Mouse (Mus musculus) right cerebral cortex, adult 18-20 months (tissue): Measurements from ENCODE around the gene Zbtb5.
"Not testable (repeated sequence)": the region's sequence is repeated elsewhere in the genome, so short reads cannot be mapped to it uniquely, and the experiment has no call there.

Experiments
- DNase-seq: peaks from one replicate; pipeline ENCODE4 v3.0.0; 2022; ENCODE audit warnings: mixed read lengths

The Zbtb5 gene

DNA sequence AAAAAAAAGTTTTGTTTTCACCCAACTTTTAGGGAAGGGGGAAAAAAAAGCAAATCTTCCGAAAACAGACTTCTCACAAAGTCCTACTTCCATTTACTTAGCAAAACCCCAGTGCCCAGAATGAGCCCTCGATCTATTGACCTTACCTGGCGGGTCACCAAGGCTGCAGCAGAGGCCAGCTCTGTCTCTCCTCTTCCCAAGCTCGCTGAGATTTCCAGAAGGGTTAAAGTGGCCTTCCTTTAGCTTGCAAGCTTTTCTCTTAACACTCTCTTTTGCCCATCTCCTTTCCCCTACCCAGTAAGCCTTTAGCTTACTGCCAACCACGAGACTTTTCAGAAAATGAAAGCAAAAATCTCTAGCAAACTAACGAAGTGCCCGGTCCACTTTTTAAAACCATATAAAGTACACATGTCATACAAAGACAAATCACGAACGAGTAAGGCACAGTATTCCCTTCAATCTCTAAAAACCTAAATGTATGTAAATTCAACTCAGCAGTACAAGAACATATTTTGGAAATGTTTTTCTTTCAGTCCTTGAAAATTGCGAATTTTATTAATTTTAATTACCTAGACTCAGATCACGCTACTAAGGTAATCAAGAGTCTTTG, 1.3 kb downstream of the Zbtb5 start:
- no peak for DNase-seq

DNA sequence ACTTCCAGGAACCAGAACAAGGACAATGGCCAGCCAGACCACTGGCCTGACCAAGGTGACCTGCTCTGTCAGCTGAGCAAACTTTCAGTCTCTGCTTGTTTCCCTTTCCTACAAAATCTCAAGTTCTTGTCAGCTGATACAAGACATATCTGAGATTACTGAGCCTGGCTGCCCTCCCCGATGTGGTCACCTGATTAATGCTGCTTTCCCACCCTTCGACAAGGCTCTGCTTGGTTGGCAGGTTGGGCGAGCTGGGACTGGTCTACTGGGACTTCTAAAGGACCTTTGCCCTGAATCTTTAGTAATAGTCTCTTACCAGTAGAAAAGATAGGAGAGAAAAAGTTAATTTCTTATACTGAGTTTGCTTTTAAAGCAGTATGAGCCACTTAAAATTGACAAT, 6.8 kb downstream of the Zbtb5 start:
- DNase-seq: no peak

GRCm38 (mm10) chr4:45000001-45000400, 12.2 kb downstream of the Zbtb5 start:
- no peak for DNase-seq

DNA sequence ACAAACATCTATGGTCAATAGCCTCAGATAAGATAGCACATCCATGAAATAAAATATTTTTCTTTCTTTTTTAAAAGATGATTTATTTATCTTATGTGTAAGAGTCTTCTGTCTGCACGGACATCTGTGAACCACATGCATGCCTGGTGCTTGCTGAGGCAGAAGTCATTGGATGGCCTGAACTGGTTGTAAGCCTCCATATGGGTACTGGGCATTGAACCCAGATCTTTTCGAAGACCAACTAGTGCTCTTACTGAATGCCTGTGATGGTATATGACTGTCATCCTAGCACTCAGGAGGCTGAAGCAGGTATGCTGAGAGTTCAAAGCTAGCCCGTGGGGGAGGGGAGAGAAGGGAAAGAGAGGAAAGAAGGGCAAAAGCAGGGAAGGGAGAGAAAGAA, 14.1 kb downstream of the Zbtb5 start:
- DNase-seq: no peak

DNA sequence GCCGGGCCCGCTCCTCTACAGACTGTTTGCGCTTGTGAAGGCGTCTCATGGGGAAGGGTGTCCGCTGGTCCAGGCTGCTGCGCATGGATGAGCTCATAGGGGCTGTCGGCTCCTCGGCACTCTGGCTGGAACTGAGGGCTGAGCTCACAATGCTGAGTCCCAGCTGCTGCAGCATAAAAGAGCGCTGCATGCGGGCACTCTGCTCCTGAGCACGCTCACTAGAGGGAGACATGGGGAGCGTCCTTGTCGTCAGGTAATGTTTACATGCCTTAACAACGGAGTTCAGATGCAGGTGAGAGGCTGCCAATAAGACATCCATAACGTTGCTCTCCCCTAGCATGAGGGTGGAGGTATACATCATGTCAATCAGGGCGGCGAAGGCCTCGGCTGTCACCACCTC, 17.4 kb downstream of the Zbtb5 start:
- DNase-seq: no peak

GRCm38 (mm10) chr4:44993847-44994246, 18.4 kb downstream of the Zbtb5 start:
- no peak for DNase-seq

- DNase-seq: not testable (repeated sequence)
These were observed 19.0 kb downstream of the Zbtb5 start for GRCm38 (mm10) chr4:44993179-44993578.

- not testable (repeated sequence) for DNase-seq
These were observed 19.9 kb downstream of the Zbtb5 start for GRCm38 (mm10) chr4:44992330-44992729.

- no peak for DNase-seq
These were observed 21.7 kb downstream of the Zbtb5 start for GRCm38 (mm10) chr4:44990560-44990959.

DNA sequence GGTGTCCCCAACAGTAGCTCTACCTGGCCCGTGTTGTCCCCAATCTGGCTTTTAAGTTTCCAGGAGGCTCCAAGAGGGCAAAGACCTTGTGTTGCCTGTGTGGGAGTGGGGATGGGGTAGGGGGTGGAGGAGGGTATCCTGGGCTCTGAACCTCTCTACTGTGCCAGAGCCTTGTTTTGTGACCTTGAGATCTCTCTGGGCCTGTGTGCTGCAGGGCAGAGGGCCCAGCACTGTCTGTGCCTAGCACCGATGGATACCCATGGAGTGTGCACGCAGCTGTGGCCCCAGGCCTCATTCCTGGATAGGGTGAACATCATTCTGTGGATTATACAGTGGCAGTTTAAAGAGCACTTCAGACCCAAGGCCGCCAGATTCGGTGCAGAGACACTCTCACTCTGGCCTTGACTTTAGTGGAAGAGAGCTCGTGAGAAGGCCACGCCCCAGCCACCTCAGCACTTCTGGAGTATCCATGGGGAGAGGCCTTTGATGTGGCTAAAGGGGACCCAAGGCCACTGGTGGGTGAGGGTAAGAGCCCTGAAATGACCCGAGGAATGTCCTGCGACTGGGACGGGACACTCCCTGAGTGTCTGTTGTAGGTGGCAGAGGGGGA, 29.0 kb downstream of the Zbtb5 start:
- no peak for DNase-seq

DNA sequence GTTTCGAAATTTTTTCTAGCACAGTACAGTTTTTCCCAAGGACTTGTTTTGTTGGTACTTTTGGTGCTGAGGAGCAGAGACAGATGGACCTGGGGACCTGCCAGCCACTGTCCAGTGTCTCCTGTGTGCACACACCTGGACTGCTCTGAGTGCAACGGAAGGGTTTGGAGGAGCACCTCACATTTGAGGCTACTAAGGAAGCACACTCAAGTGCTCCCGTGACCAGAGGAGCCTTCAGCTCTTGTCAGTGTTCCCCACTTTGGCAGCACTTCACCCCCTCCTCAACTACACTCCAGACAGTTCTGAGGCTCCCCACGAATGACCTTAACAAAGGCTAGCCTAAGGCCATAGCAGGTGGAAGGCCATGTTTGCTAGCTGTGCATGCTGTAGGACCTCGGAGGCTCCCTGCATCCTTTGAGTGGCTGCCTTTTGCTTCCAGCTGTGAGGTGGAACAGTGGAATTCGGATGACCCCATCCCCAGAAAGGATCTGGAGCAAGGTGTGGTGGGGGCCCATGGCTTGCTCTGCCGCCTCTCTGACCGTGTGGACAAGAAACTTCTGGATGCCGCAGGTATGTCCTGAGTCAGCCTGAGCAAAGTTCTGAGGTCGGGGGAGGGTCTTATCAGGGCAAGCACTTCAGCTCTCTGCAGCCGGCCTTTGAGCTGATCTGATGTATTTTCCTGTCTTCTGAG, 29.6 kb downstream of the Zbtb5 start:
- DNase-seq: no peak

GRCm38 (mm10) chr4:44981974-44982287, 30.3 kb downstream of the Zbtb5 start:
- no peak for DNase-seq

- peak; percentile 76 for DNase-seq
These were observed 30.8 kb downstream of the Zbtb5 start, which contains the start of gene Grhpr for GRCm38 (mm10) chr4:44981280-44981973. Gene Grhpr, plus strand, starts transcription at chr4:44981395.

DNA sequence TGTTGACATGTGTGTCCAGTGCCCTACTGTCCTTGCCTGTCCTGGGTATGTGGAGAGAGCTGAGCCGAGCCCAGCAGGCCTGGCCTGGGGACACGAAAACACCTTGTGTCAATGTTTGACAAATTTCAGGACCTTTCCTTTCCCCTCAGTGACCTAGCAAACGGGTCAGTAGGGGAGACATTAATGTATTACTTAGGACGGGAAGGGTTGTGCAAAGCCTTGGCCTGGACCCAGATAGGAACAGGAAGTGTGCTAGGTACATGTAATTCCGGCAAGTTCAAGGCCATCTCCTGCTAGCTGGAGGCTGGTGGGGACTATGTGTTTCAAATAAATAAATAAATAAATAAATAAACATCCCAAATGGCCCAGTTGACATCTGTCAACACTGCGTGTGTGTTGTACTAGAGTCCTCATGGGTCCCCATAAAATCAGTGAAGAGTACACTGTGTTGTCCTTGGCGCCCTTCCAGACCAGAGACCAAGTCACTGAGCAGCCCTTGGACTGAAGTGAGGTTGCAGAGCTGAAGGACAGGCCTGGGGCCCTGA, 32.3 kb downstream of the Zbtb5 start:
- DNase-seq: no peak

- DNase-seq: no peak
These were observed 34.0 kb downstream of the Zbtb5 start for GRCm38 (mm10) chr4:44978175-44978574.

- no peak for DNase-seq
These were observed 35.1 kb downstream of the Zbtb5 start for GRCm38 (mm10) chr4:44976921-44977710.

GRCm38 (mm10) chr4:44976026-44976615, 36.1 kb downstream of the Zbtb5 start:
- no peak for DNase-seq

DNA sequence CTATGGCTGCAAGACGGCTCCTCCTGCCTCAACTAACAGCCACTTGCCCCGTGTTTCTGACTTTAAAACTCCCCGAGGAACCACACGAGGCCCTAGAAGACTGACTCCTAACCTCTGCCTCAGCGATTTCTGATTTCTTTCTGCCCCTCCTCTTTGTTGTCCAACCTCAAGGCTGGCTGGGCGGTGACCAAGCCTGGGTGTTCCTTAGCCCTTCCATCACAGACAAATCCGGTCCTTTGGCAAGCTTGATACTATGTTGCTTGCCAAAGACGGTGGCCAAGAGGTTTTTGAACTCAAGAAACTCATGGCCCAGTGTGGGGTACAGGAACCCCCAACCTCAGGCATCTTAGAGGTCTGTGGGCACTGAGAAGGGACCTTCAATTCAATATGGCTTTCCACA, 37.9 kb downstream of the Zbtb5 start:
- no peak for DNase-seq

DNA sequence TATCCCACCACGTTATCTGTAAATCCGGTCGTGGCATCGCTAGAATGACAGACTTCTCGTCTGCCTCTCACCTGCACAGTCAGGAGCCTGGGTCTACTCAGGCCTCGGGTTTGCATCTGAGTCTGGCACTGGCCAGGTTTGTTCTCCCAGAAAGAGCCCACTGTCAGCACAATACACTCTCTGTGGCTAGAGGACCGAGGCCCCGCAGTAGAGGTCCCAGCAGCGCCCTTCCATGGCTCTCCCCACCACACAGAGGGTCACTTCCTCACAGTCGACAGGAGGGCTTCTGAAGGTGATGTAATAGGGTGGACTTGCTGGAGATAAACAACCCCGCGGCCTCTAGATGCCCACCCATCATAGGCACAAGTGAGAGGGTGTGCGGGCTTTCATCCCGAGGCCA, 38.3 kb downstream of the Zbtb5 start:
- no peak for DNase-seq

- peak; percentile 92 for DNase-seq
These were observed 38.8 kb downstream of the Zbtb5 start for GRCm38 (mm10) chr4:44973450-44973849.

- no peak for DNase-seq
These were observed 41.6 kb downstream of the Zbtb5 start for GRCm38 (mm10) chr4:44970612-44971110.

DNA sequence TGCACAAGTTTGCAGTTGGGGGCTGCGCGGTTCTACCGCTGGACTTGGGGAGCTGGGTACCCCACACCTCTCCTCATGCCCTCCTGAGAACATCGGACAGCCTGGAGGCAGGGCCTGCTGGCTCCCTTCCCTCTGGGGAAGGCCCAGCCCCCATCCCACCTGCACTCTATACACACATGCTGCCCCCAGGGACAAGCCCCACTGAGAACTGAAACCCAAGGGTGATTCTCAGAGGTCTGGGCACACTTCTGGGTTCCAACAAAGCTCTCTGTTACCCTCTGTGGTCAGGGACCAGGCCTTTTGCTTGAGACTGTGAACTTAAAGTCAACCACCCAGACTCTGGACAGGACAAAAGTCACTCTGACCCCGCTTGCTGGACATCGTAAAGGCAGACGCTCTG, 42.2 kb downstream of the Zbtb5 start:
- no peak for DNase-seq
